Mouse (Mus musculus) hindbrain, embryonic 10.5 days (tissue): ENCODE measurements around the gene Zmynd15. TPM values are rescaled to one million over a fixed set of nuclear protein-coding genes. Genes with fewer than 3 reads are reported as not detected.

Experiments
- DNase-seq: peaks from one replicate; pipeline ENCODE4 v3.0.0-alpha.2; 2017; ENCODE audit warnings: low spot score
- H3K27ac ChIP-seq: fragments of 300-500 bp; sonication (generic); 2 replicates; pipeline ENCODE4 v1.5.1; 2016; ENCODE audit warnings: mild to moderate bottlenecking, moderate library complexity
- H3K27me3 ChIP-seq: fragments of 300-500 bp; sonication (generic); 2 replicates; pipeline ENCODE4 v1.6.1; 2016; ENCODE audit warnings: mild to moderate bottlenecking; ENCODE audit not compliant: poor library complexity, insufficient read depth, severe bottlenecking
- H3K36me3 ChIP-seq: fragments of 300-500 bp; sonication (generic); 2 replicates; pipeline ENCODE4 v1.6.1; 2016; ENCODE audit warnings: mild to moderate bottlenecking, moderate library complexity
- H3K4me1 ChIP-seq: fragments of 300-500 bp; sonication (generic); replicated peaks from 2 replicates; pipeline ENCODE4 v1.6.1; 2016; ENCODE audit warnings: mild to moderate bottlenecking
- H3K4me3 ChIP-seq: fragments of 300-500 bp; sonication (generic); 2 replicates; pipeline ENCODE4 v1.5.1; 2016; ENCODE audit warnings: mild to moderate bottlenecking, moderate library complexity
- H3K9me3 ChIP-seq: fragments of 300-500 bp; sonication (generic); 2 replicates; pipeline ENCODE4 v1.6.1; 2016; ENCODE audit warnings: mild to moderate bottlenecking, moderate library complexity
- WGBS: fragments of 180-500 bp; shearing (Covaris S2); methylation state at CpG from one replicate; pipeline ENCODE4 v1.1.7; 2016; 5-methylcytosine and 5-hydroxymethylcytosine counted together
- polyA plus RNA-seq: library from polyadenylated mRNA; unstranded; fragments of >200 nt; fragmentation: Nextera tagmentation; extraction: Ambion mirVana; gene quantifications from 2 replicates; pipeline ENCODE4 v1.2.1, GENCODE M21; 2016

The Zmynd15 gene
- polyA plus RNA-seq, 1 experiment from 2014 or later = 0.25 TPM

DNA sequence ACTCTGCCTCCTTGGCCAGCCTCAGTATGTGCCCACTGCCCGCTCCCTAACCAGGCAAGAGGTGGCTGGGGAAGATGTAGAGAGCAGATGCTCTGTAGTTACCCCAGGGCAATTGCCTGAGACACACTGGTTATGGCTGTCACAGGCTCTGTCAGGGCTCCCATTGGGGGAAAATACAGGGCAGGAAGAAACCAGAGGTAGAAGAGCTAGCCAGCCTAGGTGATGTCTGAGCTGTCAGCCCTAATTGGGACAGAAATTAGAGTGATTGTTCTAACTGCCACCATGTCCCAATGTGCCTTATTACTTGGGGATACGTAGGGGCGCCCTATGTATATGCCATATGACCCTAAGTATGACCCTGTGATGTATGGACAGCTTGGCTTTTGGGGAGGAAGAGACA, 25.3 kb upstream of the Zmynd15 start:
- WGBS = 85% methylated on average over 3 of the region's 3 CpGs
- Histone ChIP-seq H3K4me3 (peak overlapping the region; percentile 77), H3K27ac (peak overlapping the region; percentile 92; the same call in 1 of the 2 replicates), H3K27me3 (no peaks in the 10 kb centered on the region), H3K9me3 (no peaks in the 10 kb centered on the region), H3K36me3 (peaks cover 36% of the 10 kb centered on the region), H3K4me1 (peaks cover 42% of the 10 kb centered on the region)
- DNase-seq = no peak

DNA sequence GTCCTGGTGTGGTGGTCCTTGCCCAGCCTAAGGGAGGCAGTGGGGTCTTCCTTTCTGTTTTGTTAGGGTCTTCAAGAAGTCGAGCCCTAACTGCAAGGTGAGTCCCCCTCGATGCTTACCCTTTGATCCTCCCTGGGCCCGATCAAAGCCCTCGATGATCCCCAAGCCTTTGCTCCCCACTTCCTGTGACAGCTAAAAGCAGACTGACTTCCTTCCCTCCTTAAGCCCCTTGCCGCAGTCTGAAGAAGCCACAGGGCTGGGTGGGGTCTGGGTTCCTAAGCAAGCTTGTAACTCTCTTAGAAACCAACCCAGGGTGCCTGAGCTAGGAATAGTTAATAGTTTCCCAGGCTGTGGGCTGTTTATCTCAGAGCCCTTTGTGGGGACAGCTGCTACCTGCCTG, 23.8 kb upstream of the Zmynd15 start:
- Histone ChIP-seq H3K4me1 (peaks cover 41% of the 10 kb centered on the region), H3K27me3 (no peaks in the 10 kb centered on the region), H3K9me3 (no peaks in the 10 kb centered on the region), H3K4me3 (no peak overlapping the region), H3K27ac (no peak overlapping the region), H3K36me3 (peaks cover 52% of the 10 kb centered on the region)
- WGBS = 88% methylated on average over 5 of the region's 5 CpGs
- no peak for DNase-seq

DNA sequence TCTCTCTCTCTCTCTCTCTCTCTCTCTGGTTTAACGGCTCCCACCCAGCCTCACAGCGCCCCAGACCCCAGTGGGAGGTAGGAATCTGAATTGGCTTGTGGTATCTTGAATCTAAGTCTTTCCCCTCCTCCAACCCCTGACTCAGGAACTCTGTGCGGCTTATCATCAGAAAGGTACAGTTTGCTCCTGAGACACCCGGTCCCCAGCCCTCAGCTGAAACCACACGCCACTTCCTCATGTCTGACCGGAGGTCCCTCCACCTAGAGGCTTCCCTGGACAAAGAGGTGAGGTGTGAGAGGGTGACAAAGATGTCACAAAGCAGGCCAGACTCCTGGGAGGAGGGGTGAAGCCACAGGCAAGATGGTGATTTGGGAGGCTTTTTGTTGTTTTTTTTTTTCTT, 21.8 kb upstream of the Zmynd15 start:
- Histone ChIP-seq H3K36me3 (peaks cover 71% of the 10 kb centered on the region), H3K9me3 (no peaks in the 10 kb centered on the region), H3K27me3 (no peaks in the 10 kb centered on the region), H3K27ac (no peak overlapping the region), H3K4me3 (no peak overlapping the region), H3K4me1 (peaks cover 28% of the 10 kb centered on the region)
- WGBS = 91% methylated on average over 6 of the region's 6 CpGs
- no peak for DNase-seq

- Histone ChIP-seq H3K4me1 (peaks cover 16% of the 10 kb centered on the region), H3K27ac (no peak overlapping the region), H3K36me3 (peaks cover 73% of the 10 kb centered on the region), H3K4me3 (no peak overlapping the region), H3K27me3 (no peaks in the 10 kb centered on the region), H3K9me3 (no peaks in the 10 kb centered on the region)
- WGBS = 90% methylated on average over 7 of the region's 7 CpGs
- DNase-seq = no peak
Observed at GRCm38 (mm10) chr11:70438728-70439374, 20.4 kb upstream of the Zmynd15 start.

DNA sequence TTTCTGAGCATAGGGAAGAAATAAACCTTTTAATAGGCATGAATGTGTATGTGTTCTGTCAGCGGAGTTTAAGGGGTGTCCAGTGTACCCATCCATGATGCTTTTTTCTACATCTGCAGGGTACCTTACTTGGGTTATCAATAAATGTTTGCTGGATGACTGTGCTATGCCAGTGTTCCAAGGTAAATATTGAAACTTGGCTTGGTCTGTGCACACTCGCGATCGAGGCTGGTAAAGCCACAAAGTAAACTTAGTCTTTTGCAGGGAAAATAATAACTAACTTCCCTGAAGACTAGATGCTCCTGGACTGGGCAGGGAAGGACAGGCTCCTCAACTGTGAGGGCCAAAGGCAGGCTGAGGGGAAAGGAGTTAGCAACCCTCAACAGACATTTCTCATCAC, 18.6 kb upstream of the Zmynd15 start:
- no peaks in the 10 kb centered on the region for H3K27me3 ChIP-seq
- H3K36me3 ChIP-seq = peaks cover 70% of the 10 kb centered on the region
- H3K9me3 ChIP-seq = no peaks in the 10 kb centered on the region
- H3K4me1 ChIP-seq = no peaks in the 10 kb centered on the region
- 94% methylated on average over 4 of the region's 4 CpGs for WGBS
- H3K4me3 ChIP-seq = no peak overlapping the region
- no peak for DNase-seq
- H3K27ac ChIP-seq = no peak overlapping the region

DNA sequence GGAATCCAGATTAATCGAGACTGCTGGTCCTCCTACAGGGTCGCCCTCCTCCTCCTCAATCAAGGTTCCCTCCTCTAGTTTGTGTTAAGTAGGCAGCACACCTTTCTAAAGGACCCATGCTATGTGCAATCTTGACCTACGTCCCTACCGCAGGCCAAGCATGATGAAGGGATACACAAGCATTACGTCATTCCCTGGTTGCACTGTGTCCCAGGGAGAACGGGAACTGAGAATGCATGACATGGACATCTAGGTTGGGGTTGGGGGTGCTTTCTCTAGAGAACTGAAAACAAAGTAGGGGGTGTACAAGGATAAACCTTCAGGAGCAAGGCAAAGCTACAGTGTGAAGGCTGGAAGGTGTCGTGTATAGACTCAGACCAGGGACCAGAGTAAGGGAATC, 17.4 kb upstream of the Zmynd15 start:
- Histone ChIP-seq H3K27me3 (no peaks in the 10 kb centered on the region), H3K27ac (no peak overlapping the region), H3K4me3 (no peak overlapping the region), H3K4me1 (no peaks in the 10 kb centered on the region), H3K9me3 (no peaks in the 10 kb centered on the region), H3K36me3 (peaks cover 58% of the 10 kb centered on the region)
- 95% methylated on average over 7 of the region's 7 CpGs for WGBS
- no peak for DNase-seq

DNA sequence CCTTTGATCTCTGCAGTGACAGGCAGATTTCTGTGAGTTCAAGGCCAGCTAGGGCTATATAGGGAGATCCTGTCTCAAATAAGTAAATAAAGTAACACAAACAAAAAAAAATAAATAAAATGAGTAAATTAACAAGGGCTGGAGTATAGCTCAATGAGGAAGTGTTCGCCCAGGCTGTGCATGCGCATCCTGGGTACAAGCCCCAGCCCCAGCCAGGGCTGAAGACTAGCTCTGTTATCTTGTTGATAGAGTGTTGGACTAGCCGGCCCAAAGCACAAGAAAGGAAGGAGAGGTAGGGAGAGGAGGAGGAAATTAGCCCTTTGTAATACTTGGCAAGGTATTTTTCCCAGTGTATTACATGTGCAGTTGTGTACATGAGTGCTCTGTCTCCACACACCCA, 15.3 kb upstream of the Zmynd15 start:
- no peak for DNase-seq
- H3K27ac ChIP-seq = no peak overlapping the region
- no peaks in the 10 kb centered on the region for H3K9me3 ChIP-seq
- WGBS = 83% methylated on average over 3 of the region's 3 CpGs
- H3K4me3 ChIP-seq = no peak overlapping the region
- peaks cover 37% of the 10 kb centered on the region for H3K36me3 ChIP-seq
- no peaks in the 10 kb centered on the region for H3K4me1 ChIP-seq
- H3K27me3 ChIP-seq = no peaks in the 10 kb centered on the region

DNA sequence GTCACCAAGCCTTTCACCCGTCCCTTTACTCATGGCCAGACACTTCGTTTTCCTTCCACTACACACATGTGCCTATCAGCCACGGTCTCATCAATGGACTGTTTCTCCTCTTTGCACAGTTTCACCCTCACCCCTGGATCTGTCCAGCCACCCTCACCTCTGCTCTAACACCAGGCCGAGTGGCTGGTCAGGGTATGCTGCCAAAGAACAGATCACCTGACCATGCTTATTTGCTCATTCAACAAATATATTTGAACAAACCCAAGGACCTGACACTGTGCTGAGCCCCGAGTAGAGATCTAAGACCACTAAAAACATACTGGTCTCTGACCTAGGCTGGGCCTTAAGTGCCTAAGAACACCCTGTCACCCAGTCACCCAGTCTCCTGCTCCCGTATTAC, 14.6 kb upstream of the Zmynd15 start:
- Histone ChIP-seq H3K27me3 (no peaks in the 10 kb centered on the region), H3K27ac (no peak overlapping the region), H3K9me3 (no peaks in the 10 kb centered on the region), H3K4me1 (no peaks in the 10 kb centered on the region), H3K4me3 (no peak overlapping the region), H3K36me3 (peaks cover 30% of the 10 kb centered on the region)
- 84% methylated on average over 6 of the region's 6 CpGs for WGBS
- no peak for DNase-seq

DNA sequence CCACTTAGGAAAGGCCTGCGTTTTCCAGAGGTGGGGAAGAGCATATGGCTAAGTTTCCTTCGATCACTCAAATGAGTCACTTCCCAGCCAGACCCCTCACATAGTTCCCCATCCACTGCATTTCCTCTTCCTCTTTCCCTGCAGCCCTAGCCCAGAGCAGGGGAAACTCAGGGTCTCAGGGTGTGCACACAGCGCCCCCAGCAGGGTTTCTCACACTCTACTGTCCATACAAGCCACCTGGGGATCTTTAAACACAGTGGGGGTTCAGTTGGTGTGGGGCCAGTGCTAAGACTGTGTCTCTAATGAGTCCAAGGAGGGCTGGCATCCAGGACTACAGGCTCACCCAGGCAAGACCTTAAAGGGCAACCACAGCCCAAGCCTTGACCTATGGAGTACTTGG, 12.5 kb upstream of the Zmynd15 start:
- Histone ChIP-seq H3K36me3 (peaks cover 9% of the 10 kb centered on the region), H3K4me1 (peaks cover 6% of the 10 kb centered on the region; the same call in 1 of the 2 replicates), H3K9me3 (no peaks in the 10 kb centered on the region), H3K27ac (no peak overlapping the region), H3K27me3 (no peaks in the 10 kb centered on the region), H3K4me3 (no peak overlapping the region)
- DNase-seq = no peak
- WGBS = 45% methylated on average over 3 of the region's 3 CpGs

DNA sequence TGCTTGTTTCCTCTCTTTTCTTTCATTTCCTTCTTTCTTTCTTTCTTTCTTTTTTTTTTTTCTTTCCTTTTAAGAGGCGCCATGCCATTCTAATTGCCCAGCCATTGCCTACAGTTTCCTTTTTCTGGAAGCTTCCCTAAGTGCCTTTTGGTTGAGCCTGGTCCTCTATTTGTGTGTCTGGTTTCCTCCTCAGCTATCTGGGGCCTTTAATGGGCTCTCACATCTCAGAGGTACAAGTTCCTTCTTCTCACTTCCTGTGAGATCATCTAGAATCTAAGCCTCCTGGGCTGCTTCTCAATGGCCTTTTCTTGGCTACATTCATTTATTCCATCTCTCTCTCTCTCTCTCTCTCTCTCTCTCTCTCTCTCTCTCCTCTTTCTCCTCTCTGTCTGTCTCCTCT, 11.9 kb upstream of the Zmynd15 start:
- no peaks in the 10 kb centered on the region for H3K9me3 ChIP-seq
- peaks cover 10% of the 10 kb centered on the region for H3K4me1 ChIP-seq
- H3K27ac ChIP-seq = no peak overlapping the region
- no peak for DNase-seq
- H3K4me3 ChIP-seq = no peak overlapping the region
- 71% methylated on average over 1 of the region's 1 CpGs for WGBS
- peaks cover 3% of the 10 kb centered on the region; the same call in 1 of the 2 replicates for H3K36me3 ChIP-seq
- no peaks in the 10 kb centered on the region for H3K27me3 ChIP-seq

DNA sequence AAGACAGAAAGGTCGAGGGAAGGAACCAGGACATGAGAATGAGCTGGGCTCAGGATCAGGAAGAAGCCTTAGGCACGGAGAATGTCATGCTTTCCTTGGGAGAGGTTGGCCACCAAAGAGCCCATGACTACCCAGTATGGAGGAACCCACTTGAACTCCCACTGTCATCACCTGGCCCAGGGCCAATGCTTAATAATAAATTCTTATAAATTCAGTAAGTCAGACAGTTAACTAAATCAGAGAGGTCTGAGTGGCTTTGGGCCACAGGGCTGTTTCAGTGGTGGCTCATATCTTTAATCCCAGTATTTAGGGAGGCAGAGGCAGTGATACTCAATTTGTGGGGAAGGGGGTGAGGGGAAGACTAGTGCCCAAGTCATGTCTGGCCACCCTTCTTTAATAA, 8.3 kb upstream of the Zmynd15 start:
- Histone ChIP-seq H3K27ac (no peak overlapping the region), H3K36me3 (peaks cover 17% of the 10 kb centered on the region), H3K4me3 (0 out of 2 replicates have a peak overlapping the region, but pooled peaks have one; percentile 70), H3K4me1 (peaks cover 25% of the 10 kb centered on the region), H3K27me3 (no peaks in the 10 kb centered on the region), H3K9me3 (no peaks in the 10 kb centered on the region)
- 83% methylated on average over 2 of the region's 2 CpGs for WGBS
- DNase-seq = no peak

- Histone ChIP-seq H3K4me3 (peak within 1 kb of the TSS; percentile 70), H3K4me1 (peaks cover 25% of the 10 kb centered on the region), H3K27me3 (no peaks in the 10 kb centered on the region), H3K36me3 (peaks cover 21% of the 10 kb centered on the region), H3K27ac (peak within 1 kb of the TSS; percentile 94), H3K9me3 (no peaks in the 10 kb centered on the region)
- under 1% methylated on average over 46 of the region's 46 CpGs for WGBS
- DNase-seq = peak; percentile 95
Observed at GRCm38 (mm10) chr11:70451797-70452498, 7.3 kb upstream of the Zmynd15 start, which contains the start of gene Med11. Gene Med11 (plus strand): TSS chr11:70451919.

DNA sequence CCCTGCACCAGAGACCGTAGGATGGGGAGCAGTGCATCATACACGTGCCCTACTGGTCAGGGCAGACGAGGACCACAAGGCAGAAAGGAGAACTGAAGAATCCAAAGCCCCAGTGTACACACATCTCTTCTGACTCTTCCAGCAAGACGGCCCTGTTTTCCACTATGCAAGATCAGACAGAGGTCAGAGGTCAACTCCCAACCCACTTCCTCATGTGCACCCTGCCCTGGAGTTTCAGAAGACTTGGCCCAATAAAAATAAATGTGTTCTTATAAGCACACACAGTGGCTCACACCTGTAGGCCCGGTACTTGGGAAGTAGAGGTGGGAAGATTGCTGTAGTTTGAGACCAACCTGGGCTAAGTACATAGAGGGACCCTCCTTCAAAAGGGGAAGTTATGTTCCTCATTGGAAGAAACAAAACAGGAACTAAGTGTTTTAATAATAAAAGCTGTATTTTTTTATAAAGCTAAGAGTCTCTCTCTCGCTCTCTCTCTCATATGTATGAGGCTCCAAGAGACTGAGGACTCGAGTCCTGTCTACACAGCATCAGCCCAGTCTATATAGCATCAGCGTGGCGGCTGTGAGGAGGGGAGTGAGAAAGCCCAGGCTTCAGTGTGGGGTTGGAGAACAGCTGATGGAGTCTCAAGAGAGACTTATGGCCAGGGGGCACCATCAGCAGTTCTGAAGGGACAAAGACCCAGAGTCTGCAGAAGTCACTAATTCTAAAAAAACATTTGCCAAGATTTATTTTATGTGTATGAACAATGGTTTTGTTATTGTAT, 5.8 kb upstream of the Zmynd15 start:
- Histone ChIP-seq H3K4me3 (no peak overlapping the region), H3K27ac (no peak overlapping the region), H3K27me3 (peaks cover 6% of the 10 kb centered on the region), H3K36me3 (peaks cover 21% of the 10 kb centered on the region), H3K4me1 (peaks cover 25% of the 10 kb centered on the region), H3K9me3 (no peaks in the 10 kb centered on the region)
- no peak for DNase-seq
- 92% methylated on average over 9 of the region's 9 CpGs for WGBS
